Mouse (Mus musculus): ENCODE measurements around the gene Ezh2. TPM values are rescaled to one million over a fixed set of nuclear protein-coding genes. Genes with fewer than 3 reads are reported as not detected.
"Not testable (repeated sequence)": the region's sequence is repeated elsewhere in the genome, so short reads cannot be mapped to it uniquely, and the experiment has no call there.

The Ezh2 gene
- polyA plus RNA-seq (2014; fragmentation: Nextera tagmentation; extraction: Ambion mirVana), result 130 and 142 TPM in 2 replicates

DNA sequence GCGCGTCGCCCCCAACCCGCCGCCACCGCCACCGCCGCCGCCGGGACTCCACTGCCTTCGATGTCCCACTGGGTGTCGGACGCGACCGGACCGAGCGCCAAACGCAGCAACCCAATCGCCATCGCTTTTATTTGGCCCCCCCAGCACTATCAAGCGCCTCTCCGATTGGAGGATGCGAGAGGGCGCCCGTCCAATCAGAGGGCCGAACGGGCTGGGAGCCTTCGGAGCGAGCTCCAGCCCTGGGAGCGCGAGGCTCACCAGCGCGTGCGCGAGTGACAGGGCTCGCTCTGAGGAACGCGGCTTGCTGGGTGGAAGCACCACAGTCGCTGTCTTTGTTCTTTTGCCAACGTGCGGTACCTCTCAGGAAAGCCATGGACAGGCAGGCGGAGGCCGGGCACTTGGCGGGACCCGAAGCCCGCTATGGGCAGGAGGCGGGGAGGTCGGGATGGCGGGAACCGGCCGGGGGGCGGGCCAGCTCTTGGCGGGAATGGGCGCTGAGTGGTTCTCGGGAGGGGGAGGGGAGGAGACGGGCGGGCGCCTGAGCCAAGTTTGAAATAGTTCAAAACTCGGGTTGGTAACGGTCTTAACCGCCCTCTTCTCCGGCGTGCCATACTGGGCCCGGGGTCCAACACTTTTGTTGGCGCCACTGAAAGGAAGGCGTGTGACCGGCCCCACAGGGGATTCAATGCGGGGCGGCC, at the start of gene Ezh2:
Gene Ezh2, minus strand, starts transcription at position 416 of the 698 bp plus-strand sequence.
- no peaks in the 10 kb centered on the region for H3K27me3 ChIP-seq (replicated peaks; ENCODE audit: control insufficient read depth, insufficient read depth, low read length)
- no peaks in the 10 kb centered on the region for H3K9me3 ChIP-seq (replicated peaks; ENCODE audit: control insufficient read depth, low read length)
- peak within 1 kb of the TSS; percentile 99 for H3K27ac ChIP-seq (ENCODE audit: low read depth, low read length)
- peak; percentile 99 for ATAC-seq
- no peaks in the 10 kb centered on the region for H3K36me3 ChIP-seq (ENCODE audit: control insufficient read depth, insufficient read depth, low read length)
- peak; percentile 99 for DNase-seq (ENCODE audit: low spot score)
- WGBS, result under 1% methylated on average over 56 of the region's 69 CpGs
- peaks cover 15% of the 10 kb centered on the region for H3K4me1 ChIP-seq (ENCODE audit: control insufficient read depth, insufficient read depth, low read length)
- peak within 1 kb of the TSS; percentile 99 for H3K4me3 ChIP-seq (ENCODE audit: low read depth, low read length)
- peak within 1 kb of the TSS; percentile 100 for H3K9ac ChIP-seq (ENCODE audit: low read length)
- H3K4me2 ChIP-seq (ENCODE audit: low read length), result peak within 1 kb of the TSS; percentile 67

DNA sequence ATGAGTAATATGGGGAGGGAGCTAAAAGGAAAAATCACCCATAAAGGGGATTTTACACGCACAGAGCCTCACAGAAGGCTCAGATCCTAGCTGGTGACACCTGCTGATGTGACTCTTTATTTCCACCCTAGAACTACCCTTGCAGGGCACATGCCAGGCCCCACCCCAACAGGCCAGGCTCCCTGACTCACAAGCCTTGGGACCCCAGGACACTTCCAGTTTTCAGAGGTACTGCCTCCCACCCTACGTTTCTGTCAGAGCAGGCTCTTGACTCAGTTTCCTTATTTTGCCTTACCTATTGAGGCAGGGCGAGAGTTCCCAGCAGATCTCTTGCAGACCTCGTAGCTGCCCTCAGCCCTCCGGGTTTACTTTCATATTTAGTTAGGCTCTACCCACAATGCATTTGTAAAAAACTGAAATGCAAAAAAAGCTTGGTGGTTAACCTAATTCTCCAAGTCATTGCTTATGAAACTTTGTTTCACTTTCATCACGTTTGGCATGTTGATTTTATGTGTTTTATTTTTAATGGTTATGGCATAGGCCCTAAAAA, 41.5 kb upstream of the Ezh2 start:
- Histone ChIP-seq H3K27ac (ENCODE audit: low read depth, low read length) (no peak overlapping the region), H3K4me3 (ENCODE audit: low read depth, low read length) (no peak overlapping the region), H3K27me3 (replicated peaks; ENCODE audit: control insufficient read depth, insufficient read depth, low read length) (no peaks in the 10 kb centered on the region), H3K4me1 (ENCODE audit: control insufficient read depth, insufficient read depth, low read length) (no peaks in the 10 kb centered on the region), H3K9ac (ENCODE audit: low read length) (no peak overlapping the region), H3K4me2 (ENCODE audit: low read length) (no peak overlapping the region), H3K36me3 (ENCODE audit: control insufficient read depth, insufficient read depth, low read length) (no peaks in the 10 kb centered on the region), H3K9me3 (replicated peaks; ENCODE audit: control insufficient read depth, low read length) (no peaks in the 10 kb centered on the region)
- DNase-seq (ENCODE audit: low spot score) (no peak), ATAC-seq (no peak)
- 73% methylated on average over 6 of the region's 6 CpGs for WGBS

DNA sequence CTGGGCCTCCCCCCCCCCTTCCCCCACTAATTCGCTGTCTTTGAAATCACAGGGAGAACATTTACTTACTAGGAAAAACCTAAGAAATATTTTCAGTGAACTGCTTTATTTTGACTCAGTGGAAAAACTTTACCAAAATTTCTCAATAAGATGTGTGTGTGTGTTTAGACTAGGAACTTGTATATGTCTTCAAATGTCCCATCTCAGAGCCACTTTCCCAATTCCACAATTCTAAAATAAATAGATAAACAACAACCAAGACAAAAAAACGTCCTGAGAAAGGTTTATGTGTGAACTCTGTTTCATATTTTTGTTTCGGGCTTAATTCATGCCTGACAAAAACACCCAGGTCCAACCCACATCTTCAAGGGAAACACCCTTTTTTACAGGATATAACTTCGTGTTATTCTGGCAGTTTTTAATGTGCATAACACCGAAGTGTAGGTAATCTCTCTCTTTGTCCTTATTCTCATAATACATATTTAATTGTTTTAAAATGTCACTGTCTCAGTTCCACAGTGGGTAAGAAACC, 40.9 kb upstream of the Ezh2 start:
- Histone ChIP-seq H3K9me3 (replicated peaks; ENCODE audit: control insufficient read depth, low read length) (no peaks in the 10 kb centered on the region), H3K36me3 (ENCODE audit: control insufficient read depth, insufficient read depth, low read length) (no peaks in the 10 kb centered on the region), H3K4me3 (ENCODE audit: low read depth, low read length) (no peak overlapping the region), H3K4me2 (ENCODE audit: low read length) (no peak overlapping the region), H3K27me3 (replicated peaks; ENCODE audit: control insufficient read depth, insufficient read depth, low read length) (no peaks in the 10 kb centered on the region), H3K9ac (ENCODE audit: low read length) (no peak overlapping the region), H3K27ac (ENCODE audit: low read depth, low read length) (no peak overlapping the region), H3K4me1 (ENCODE audit: control insufficient read depth, insufficient read depth, low read length) (no peaks in the 10 kb centered on the region)
- ATAC-seq, result no peak
- 77% methylated on average over 5 of the region's 5 CpGs for WGBS
- DNase-seq (ENCODE audit: low spot score), result no peak

DNA sequence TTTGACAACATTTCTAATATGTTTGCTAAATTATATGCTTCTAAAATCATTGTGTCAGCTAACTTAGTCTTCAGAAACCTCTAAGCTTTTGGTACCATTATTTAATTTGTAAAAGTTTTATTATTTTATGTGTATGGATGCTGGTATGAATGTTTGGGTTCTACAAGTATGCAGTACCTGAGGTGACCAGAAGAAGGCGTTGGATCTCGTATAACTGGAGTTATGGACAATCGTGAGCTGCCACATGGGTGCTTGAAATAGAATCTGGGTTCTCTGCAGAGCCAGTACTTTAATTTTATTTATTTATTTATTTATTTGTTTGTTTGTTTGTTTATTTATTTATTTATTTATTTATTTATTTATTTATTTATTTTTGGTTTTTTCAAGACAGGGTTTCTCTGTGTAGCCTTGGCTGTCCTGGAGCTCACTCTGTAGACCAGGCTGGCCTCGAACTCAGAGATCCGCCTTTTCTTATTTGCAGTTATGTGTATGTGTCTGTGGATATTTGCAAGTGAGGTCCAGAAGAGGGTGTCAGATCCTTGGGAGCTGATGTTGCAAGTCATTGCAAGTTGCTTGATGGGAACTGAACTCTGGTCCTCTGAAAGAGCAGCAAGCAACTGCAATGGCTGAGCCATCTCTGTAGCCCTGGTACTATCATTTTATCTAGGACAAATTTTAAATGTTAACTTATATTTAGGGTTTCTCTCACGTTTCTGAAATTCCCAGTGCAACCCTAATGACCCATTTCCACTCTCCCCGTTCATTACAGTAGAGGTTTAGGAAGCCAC, 40.3 kb upstream of the Ezh2 start:
- WGBS, result 76% methylated on average over 7 of the region's 7 CpGs
- Histone ChIP-seq H3K4me2 (ENCODE audit: low read length) (no peak overlapping the region), H3K36me3 (ENCODE audit: control insufficient read depth, insufficient read depth, low read length) (no peaks in the 10 kb centered on the region), H3K9me3 (replicated peaks; ENCODE audit: control insufficient read depth, low read length) (no peaks in the 10 kb centered on the region), H3K27me3 (replicated peaks; ENCODE audit: control insufficient read depth, insufficient read depth, low read length) (no peaks in the 10 kb centered on the region), H3K4me1 (ENCODE audit: control insufficient read depth, insufficient read depth, low read length) (no peaks in the 10 kb centered on the region), H3K27ac (ENCODE audit: low read depth, low read length) (no peak overlapping the region), H3K4me3 (ENCODE audit: low read depth, low read length) (no peak overlapping the region), H3K9ac (ENCODE audit: low read length) (no peak overlapping the region)
- peak; percentile 13 for DNase-seq (ENCODE audit: low spot score)
- ATAC-seq, result no peak

DNA sequence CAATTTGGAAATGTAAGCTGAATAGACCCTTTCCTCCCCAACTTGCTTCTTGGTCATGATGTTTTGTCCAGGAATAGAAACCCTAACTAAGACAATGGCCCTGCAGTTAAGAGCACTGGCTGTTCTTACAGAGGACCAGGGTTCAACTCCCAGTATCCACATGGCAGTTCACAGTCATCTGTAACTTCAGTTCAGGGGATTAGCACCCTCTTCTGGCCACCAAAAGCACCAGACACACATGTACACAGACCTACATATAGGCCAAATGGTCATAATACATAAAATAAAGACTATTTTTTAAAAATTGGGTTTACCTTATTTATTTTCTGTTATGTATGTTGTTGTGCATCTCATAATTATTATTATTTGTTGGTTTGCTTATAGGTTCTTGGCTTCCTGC, 38.3 kb upstream of the Ezh2 start:
- Histone ChIP-seq H3K36me3 (ENCODE audit: control insufficient read depth, insufficient read depth, low read length) (no peaks in the 10 kb centered on the region), H3K9ac (ENCODE audit: low read length) (no peak overlapping the region), H3K4me1 (ENCODE audit: control insufficient read depth, insufficient read depth, low read length) (no peaks in the 10 kb centered on the region), H3K27ac (ENCODE audit: low read depth, low read length) (no peak overlapping the region), H3K4me2 (ENCODE audit: low read length) (no peak overlapping the region), H3K9me3 (replicated peaks; ENCODE audit: control insufficient read depth, low read length) (no peaks in the 10 kb centered on the region), H3K4me3 (ENCODE audit: low read depth, low read length) (no peak overlapping the region), H3K27me3 (replicated peaks; ENCODE audit: control insufficient read depth, insufficient read depth, low read length) (no peaks in the 10 kb centered on the region)
- DNase-seq (ENCODE audit: low spot score) (peak; percentile 10), ATAC-seq (no peak)

DNA sequence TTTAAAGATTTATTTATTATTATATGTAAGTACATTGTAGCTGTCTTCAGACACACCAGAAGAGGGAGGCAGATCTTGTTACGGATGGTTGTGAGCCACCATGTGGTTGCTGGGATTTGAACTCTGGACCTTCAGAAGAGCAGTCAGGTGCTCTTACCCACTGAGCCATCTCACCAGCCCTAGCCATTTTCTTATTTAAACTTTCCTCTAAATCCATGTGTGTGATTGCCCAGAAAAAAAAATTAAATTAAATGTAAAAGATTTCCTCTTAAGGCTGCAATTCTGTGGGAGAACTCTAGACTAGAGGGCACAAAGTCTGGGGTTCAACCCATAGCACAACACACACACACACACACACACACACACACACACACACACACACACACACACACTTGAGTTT, 34.9 kb upstream of the Ezh2 start:
- not testable (repeated sequence) for H3K36me3 ChIP-seq (ENCODE audit: control insufficient read depth, insufficient read depth, low read length); H3K4me1 ChIP-seq (ENCODE audit: control insufficient read depth, insufficient read depth, low read length); ATAC-seq; DNase-seq (ENCODE audit: low spot score); H3K4me2 ChIP-seq (ENCODE audit: low read length); H3K27me3 ChIP-seq (replicated peaks; ENCODE audit: control insufficient read depth, insufficient read depth, low read length); H3K9me3 ChIP-seq (replicated peaks; ENCODE audit: control insufficient read depth, low read length); H3K4me3 ChIP-seq (ENCODE audit: low read depth, low read length); H3K9ac ChIP-seq (ENCODE audit: low read length); H3K27ac ChIP-seq (ENCODE audit: low read depth, low read length)
- no CpG with 5 or more reads among the region's 1 CpGs for WGBS

DNA sequence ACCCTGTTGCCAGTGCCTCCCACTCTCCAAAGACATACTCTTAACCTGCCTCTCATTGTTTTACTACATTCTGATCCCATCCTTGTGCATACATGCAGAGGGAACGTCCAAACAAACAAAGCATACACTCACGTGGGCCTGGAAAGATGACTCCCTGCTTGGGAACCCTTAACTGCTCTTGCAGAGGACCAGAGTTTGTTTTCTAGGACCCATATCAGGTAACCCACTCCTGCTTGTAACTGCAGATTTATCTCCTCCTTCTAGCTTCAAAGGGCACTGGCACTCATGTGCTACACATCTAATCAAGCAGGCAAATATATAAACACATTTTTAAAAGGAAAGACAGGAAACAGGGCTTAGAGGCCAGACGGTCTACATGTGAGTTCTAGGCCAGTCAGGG, 32.8 kb upstream of the Ezh2 start:
- no peak for DNase-seq (ENCODE audit: low spot score)
- Histone ChIP-seq H3K4me2 (ENCODE audit: low read length) (no peak overlapping the region), H3K9ac (ENCODE audit: low read length) (no peak overlapping the region), H3K27me3 (replicated peaks; ENCODE audit: control insufficient read depth, insufficient read depth, low read length) (no peaks in the 10 kb centered on the region), H3K9me3 (replicated peaks; ENCODE audit: control insufficient read depth, low read length) (no peaks in the 10 kb centered on the region), H3K4me3 (ENCODE audit: low read depth, low read length) (no peak overlapping the region), H3K36me3 (ENCODE audit: control insufficient read depth, insufficient read depth, low read length) (no peaks in the 10 kb centered on the region), H3K27ac (ENCODE audit: low read depth, low read length) (no peak overlapping the region), H3K4me1 (ENCODE audit: control insufficient read depth, insufficient read depth, low read length) (no peaks in the 10 kb centered on the region)
- no peak for ATAC-seq
- WGBS, result 60% methylated on average over 3 of the region's 3 CpGs

DNA sequence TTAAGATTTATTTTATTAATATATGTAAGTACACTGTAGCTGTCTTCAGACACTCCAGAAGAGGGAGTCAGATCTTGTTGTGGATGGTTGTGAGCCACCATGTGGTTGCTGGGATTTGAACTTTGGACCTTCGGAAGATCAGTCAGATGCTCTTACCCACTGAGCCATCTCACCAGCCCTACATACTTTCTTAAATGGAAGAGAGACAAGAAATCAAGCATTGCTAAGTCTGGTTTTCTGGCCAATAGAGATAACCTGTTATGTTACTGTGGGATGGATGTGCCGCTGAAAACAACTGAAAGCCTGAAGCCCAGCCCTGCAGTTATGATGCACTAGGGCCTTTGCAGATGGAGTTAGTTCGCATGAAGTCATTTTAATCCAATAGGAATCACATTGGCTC, 31.8 kb upstream of the Ezh2 start:
- not testable (repeated sequence) for H3K27me3 ChIP-seq (replicated peaks; ENCODE audit: control insufficient read depth, insufficient read depth, low read length); H3K27ac ChIP-seq (ENCODE audit: low read depth, low read length); H3K4me1 ChIP-seq (ENCODE audit: control insufficient read depth, insufficient read depth, low read length); H3K4me3 ChIP-seq (ENCODE audit: low read depth, low read length); H3K4me2 ChIP-seq (ENCODE audit: low read length); DNase-seq (ENCODE audit: low spot score); H3K9me3 ChIP-seq (replicated peaks; ENCODE audit: control insufficient read depth, low read length); H3K9ac ChIP-seq (ENCODE audit: low read length); ATAC-seq; H3K36me3 ChIP-seq (ENCODE audit: control insufficient read depth, insufficient read depth, low read length)
- 90% methylated on average over 3 of the region's 3 CpGs for whole genome bisulfite sequencing

DNA sequence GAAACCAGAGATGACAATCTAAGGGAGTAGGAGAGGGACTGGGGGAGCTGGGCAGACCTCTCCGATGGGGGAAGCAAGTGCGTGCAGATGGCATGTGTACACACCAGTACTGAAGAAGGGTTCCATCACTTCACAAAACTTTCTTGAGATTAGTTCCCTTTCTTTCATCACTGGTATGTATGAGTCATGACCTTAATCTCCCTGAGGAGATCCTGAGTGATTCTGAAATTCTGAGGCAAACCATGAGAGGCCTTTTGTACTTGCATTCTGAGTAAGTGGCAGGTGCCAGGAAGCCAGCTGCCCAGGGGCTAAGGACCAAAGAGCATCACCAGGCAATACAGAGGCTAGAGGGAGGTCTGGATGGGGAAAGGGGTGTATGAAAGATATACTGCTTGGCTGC, 25.9 kb upstream of the Ezh2 start:
- no peaks in the 10 kb centered on the region for H3K27me3 ChIP-seq (replicated peaks; ENCODE audit: control insufficient read depth, insufficient read depth, low read length)
- no peak overlapping the region for H3K4me3 ChIP-seq (ENCODE audit: low read depth, low read length)
- H3K36me3 ChIP-seq (ENCODE audit: control insufficient read depth, insufficient read depth, low read length), result no peaks in the 10 kb centered on the region
- H3K27ac ChIP-seq (ENCODE audit: low read depth, low read length), result no peak overlapping the region
- no peak overlapping the region for H3K9ac ChIP-seq (ENCODE audit: low read length)
- no peaks in the 10 kb centered on the region for H3K4me1 ChIP-seq (ENCODE audit: control insufficient read depth, insufficient read depth, low read length)
- ATAC-seq, result no peak
- no peak overlapping the region for H3K4me2 ChIP-seq (ENCODE audit: low read length)
- no peaks in the 10 kb centered on the region for H3K9me3 ChIP-seq (replicated peaks; ENCODE audit: control insufficient read depth, low read length)
- no peak for DNase-seq (ENCODE audit: low spot score)
- WGBS, result 82% methylated on average over 2 of the region's 2 CpGs
